ENCODE assay signal across 14 mouse cellular contexts in genomic region chr5:64238894-64239652, GRCm38 (mm10).
DNase-seq lines count a peak whose midpoint lies in the region; ATAC-seq and TF ChIP-seq lines count a peak whose summit lies in the region.
"Had no signal": no experiment of that assay in that cellular context is flagged by ENCODE, and none has a peak within 500 bp of the region (broad histone marks: within the 10 kb centered on the region; RNA-seq: fewer than 3 reads in every experiment).

No protein-coding gene starts in this region.

- H3K4me3 ChIP-seq in heart, embryonic 12.5 days, result no peak overlapping the region
- no peak overlapping the region for H3K4me3 ChIP-seq in liver, adult 2 months (ENCODE audit: insufficient read depth, low read depth, low read length)
- H3K4me3 ChIP-seq in bone marrow macrophage, adult 2 months (ENCODE audit: insufficient read depth, low read length), result no peak overlapping the region
- H3K4me3 ChIP-seq in small intestine, adult 2 months (ENCODE audit: low read depth, low read length), result no peak overlapping the region
- H3K4me3 ChIP-seq: forebrain, embryonic 15.5 days; hindbrain, embryonic 15.5 days; limb, embryonic 15.5 days; neural tube, embryonic 15.5 days had no signal

- H3K9me3 ChIP-seq in heart, embryonic 12.5 days (replicated peaks), result no peaks in the 10 kb centered on the region
- H3K9me3 ChIP-seq: forebrain, embryonic 15.5 days; hindbrain, embryonic 15.5 days; limb, embryonic 15.5 days; neural tube, embryonic 15.5 days had no signal

- no peak overlapping the region for H3K4me2 ChIP-seq in heart, embryonic 12.5 days
- H3K4me2 ChIP-seq: forebrain, embryonic 15.5 days; hindbrain, embryonic 15.5 days; limb, embryonic 15.5 days; neural tube, embryonic 15.5 days had no signal

- TF ChIP-seq CTCF in liver, adult 2 months (IDR thresholded peaks at IDR 0.05; ENCODE audit: low read depth, low read length), result peak; percentile 29; the same call in 1 of the 2 replicates
- TF ChIP-seq CTCF in bone marrow macrophage, adult 2 months (IDR thresholded peaks at IDR 0.05; ENCODE audit: low read depth, low read length), result peak; percentile 24; the same call in 1 of the 2 replicates
- TF ChIP-seq CTCF in small intestine, adult 2 months (IDR thresholded peaks at IDR 0.05; ENCODE audit: extremely low read depth, insufficient read length, insufficient replicate concordance, low read depth, low read length), result peak; percentile 55; the same call in 1 of the 2 replicates

- H3K4me1 ChIP-seq in heart, embryonic 12.5 days (replicated peaks), result peaks cover 78% of the 10 kb centered on the region
- peaks cover 17% of the 10 kb centered on the region; the same call in 1 of the 2 replicates for H3K4me1 ChIP-seq in liver, adult 2 months (ENCODE audit: control insufficient read depth, insufficient read depth, low read length)
- H3K4me1 ChIP-seq in bone marrow macrophage, adult 2 months (ENCODE audit: control insufficient read depth, insufficient read depth, low read length), result peaks cover 71% of the 10 kb centered on the region
- H3K4me1 ChIP-seq in small intestine, adult 2 months (ENCODE audit: control insufficient read depth, insufficient read depth, insufficient read length, low read length), result peaks cover 56% of the 10 kb centered on the region
- H3K4me1 ChIP-seq: hindbrain, embryonic 15.5 days had no signal

- peaks cover 5% of the 10 kb centered on the region; the same call in 1 of the 2 replicates for H3K79me2 ChIP-seq in liver, adult 2 months (ENCODE audit: control insufficient read depth, insufficient read depth, low read length)

- H3K9ac ChIP-seq in heart, embryonic 12.5 days, result no peak overlapping the region
- H3K9ac ChIP-seq in liver, adult 2 months (ENCODE audit: low read depth, low read length), result no peak overlapping the region
- H3K9ac ChIP-seq: forebrain, embryonic 15.5 days; hindbrain, embryonic 15.5 days; limb, embryonic 15.5 days; neural tube, embryonic 15.5 days had no signal

- WGBS in heart, embryonic 12.5 days, result 38% methylated on average over 3 of the region's 3 CpGs
- 77% methylated on average over 3 of the region's 3 CpGs for WGBS in liver, adult 2 months
- 30% methylated on average over 3 of the region's 3 CpGs for WGBS in small intestine, adult 2 months

- H3K36me3 ChIP-seq in heart, embryonic 12.5 days, result no peaks in the 10 kb centered on the region
- H3K36me3 ChIP-seq in liver, adult 2 months (ENCODE audit: control insufficient read depth, insufficient read depth, low read length), result no peaks in the 10 kb centered on the region
- H3K36me3 ChIP-seq in small intestine, adult 2 months (ENCODE audit: control insufficient read depth, insufficient read depth, low read length), result no peaks in the 10 kb centered on the region
- H3K36me3 ChIP-seq: forebrain, embryonic 15.5 days; hindbrain, embryonic 15.5 days; limb, embryonic 15.5 days; neural tube, embryonic 15.5 days had no signal

- no peak for TF ChIP-seq POLR2A in liver, adult 2 months (IDR thresholded peaks at IDR 0.05; ENCODE audit: extremely low read depth, insufficient read depth, low read length)
- TF ChIP-seq POLR2A in bone marrow macrophage, adult 2 months (IDR thresholded peaks at IDR 0.05; ENCODE audit: borderline replicate concordance, low read depth, low read length), result no peak
- no peak for TF ChIP-seq POLR2A in small intestine, adult 2 months (IDR thresholded peaks at IDR 0.05; ENCODE audit: low read depth, low read length)

- ATAC-seq in heart, embryonic 12.5 days (ENCODE audit: insufficient number of reproducible peaks, low FRiP score), result no peak
- ATAC-seq: forebrain, embryonic 15.5 days had no signal

- H3K27me3 ChIP-seq in heart, embryonic 12.5 days (replicated peaks), result no peaks in the 10 kb centered on the region
- H3K27me3 ChIP-seq in liver, adult 2 months (ENCODE audit: control insufficient read depth, insufficient read depth, low read length), result no peaks in the 10 kb centered on the region
- H3K27me3 ChIP-seq in small intestine, adult 2 months (ENCODE audit: control insufficient read depth, insufficient read depth, low read length), result no peaks in the 10 kb centered on the region
- H3K27me3 ChIP-seq: forebrain, embryonic 15.5 days; hindbrain, embryonic 15.5 days; limb, embryonic 15.5 days; neural tube, embryonic 15.5 days had no signal

- peak; percentile 51 for DNase-seq in heart, adult 11 months
- DNase-seq in liver, adult 2 months (ENCODE audit: extremely low read depth, low read depth, low spot score), result no peak
- DNase-seq in liver, result no peak
- no peak for DNase-seq in cerebellum, adult 9-10 months
- no peak for DNase-seq in retina, embryonic 14.5 days (ENCODE audit: low spot score)
- DNase-seq: adrenal gland, postnatal 25 days; right cerebral cortex, adult 18-20 months had no signal

- H3K27ac ChIP-seq in heart, embryonic 12.5 days (ENCODE audit: poor library complexity, severe bottlenecking), result no peak overlapping the region
- H3K27ac ChIP-seq in liver, adult 2 months (replicated peaks; ENCODE audit: insufficient read depth, low read depth, low read length), result no peak overlapping the region
- H3K27ac ChIP-seq in bone marrow macrophage, adult 2 months (ENCODE audit: insufficient read depth, low read depth, low read length), result no peak overlapping the region
- H3K27ac ChIP-seq in small intestine, adult 2 months (ENCODE audit: insufficient read depth, low read depth, low read length), result peak overlapping the region; percentile 58; the same call in 1 of the 2 replicates
- H3K27ac ChIP-seq: forebrain, embryonic 15.5 days; hindbrain, embryonic 15.5 days; limb, embryonic 15.5 days; neural tube, embryonic 15.5 days had no signal
